Mouse (Mus musculus): ENCODE data around the gene Olfr458. TPM values are rescaled to one million over a fixed set of nuclear protein-coding genes. Genes with fewer than 3 reads are reported as not detected.

The Olfr458 gene
- total RNA-seq, 2 experiments from 2014 or later = not detected

Other genes with a start within 250 kb of the Olfr458 start
- gene Tas2r144, start 249.9 kb downstream of the Olfr458 start, total RNA-seq (2021) = not detected
- 1 to 10 TPM; 7.1 to 8.5 TPM for gene Gstk1, start 219.3 kb downstream of the Olfr458 start, total RNA-seq (2021)
- gene Tmem139, start 203.2 kb downstream of the Olfr458 start, total RNA-seq (2021) = not detected
- 10 to 100 TPM; 28.0 to 32.2 TPM for gene Casp2, start 200.2 kb downstream of the Olfr458 start, total RNA-seq (2021)
- gene Clcn1, start 178.5 kb downstream of the Olfr458 start, total RNA-seq (2021) = 1 to 10 TPM; 2.9 to 4.2 TPM
- gene Fam131b, start 140.6 kb downstream of the Olfr458 start, total RNA-seq (2021) = 10 to 100 TPM; 75.7 to 81.3 TPM
- 10 to 100 TPM; 54.0 to 56.2 TPM for gene Zyx, start 115.6 kb downstream of the Olfr458 start, total RNA-seq (2021)
- gene Epha1, start 91.9 kb downstream of the Olfr458 start, total RNA-seq (2021) = under 1 TPM in 1 of 2 experiments, not detected in 1; 0.39 TPM
- under 1 TPM in 1 of 2 experiments, not detected in 1; 0.43 TPM for gene Tas2r143, start 65.0 kb downstream of the Olfr458 start, total RNA-seq (2021)
- gene Tas2r135, start 59.8 kb downstream of the Olfr458 start, total RNA-seq (2021) = under 1 TPM in 1 of 2 experiments, not detected in 1; 0.34 TPM
- gene Tas2r126, start 30.7 kb downstream of the Olfr458 start, total RNA-seq (2021) = not detected
- not detected for gene Olfr457, start 11.1 kb upstream of the Olfr458 start, total RNA-seq (2021)
- not detected for gene Olfr456, start 22.0 kb upstream of the Olfr458 start, total RNA-seq (2021)
- gene Olfr455, start 82.4 kb upstream of the Olfr458 start, total RNA-seq (2021) = not detected
- not detected for gene Tcaf3, start 132.5 kb upstream of the Olfr458 start, total RNA-seq (2021)
- gene Tcaf2, start 180.1 kb upstream of the Olfr458 start, total RNA-seq (2021) = 1 to 10 TPM; 1.3 to 2.1 TPM
- gene Tcaf1, start 244.9 kb upstream of the Olfr458 start, total RNA-seq (2021) = 100 to 1,000 TPM; 246 to 253 TPM

Measured in layer of hippocampus, postnatal 10 days (tissue).